Mouse (Mus musculus) small intestine, adult 2 months (tissue): Measurements from ENCODE around the gene Slc25a30. TPM values are rescaled to one million over a fixed set of nuclear protein-coding genes. Genes with fewer than 3 reads are reported as not detected.

Experiments used
- H3K27ac ChIP-seq: fragments of 200-500 bp; 2 replicates; pipeline ENCODE4 v1.5.1; 2012; ENCODE audit warnings: low read depth, low read length, control low read depth, inconsistent platforms; ENCODE audit not compliant: insufficient read depth
- H3K27me3 ChIP-seq: fragments of 200-500 bp; 2 replicates; pipeline ENCODE4 v1.6.1; 2012; ENCODE audit warnings: mild to moderate bottlenecking, moderate library complexity, low read length, inconsistent platforms; ENCODE audit not compliant: control insufficient read depth, insufficient read depth
- H3K36me3 ChIP-seq: fragments of 200-500 bp; 2 replicates; pipeline ENCODE4 v1.6.1; 2012; ENCODE audit warnings: mild to moderate bottlenecking, low read length, control low read depth, inconsistent platforms; ENCODE audit not compliant: control insufficient read depth, insufficient read depth
- H3K4me1 ChIP-seq: fragments of 200-500 bp; 2 replicates; pipeline ENCODE4 v1.6.1; 2012; ENCODE audit warnings: low read length, inconsistent platforms, mixed read lengths; ENCODE audit not compliant: control insufficient read depth, insufficient read depth, insufficient read length
- H3K4me3 ChIP-seq: fragments of 200-500 bp; 2 replicates; pipeline ENCODE4 v1.5.1; 2012; ENCODE audit warnings: low read depth, mild to moderate bottlenecking, control low read depth, inconsistent platforms, low read length, moderate library complexity
- CTCF ChIP-seq: fragments of 200-500 bp; IDR thresholded peaks from 2 replicates; pipeline ENCODE4 v1.5.1; 2012; ENCODE audit warnings: low read depth, mild to moderate bottlenecking, control low read depth, inconsistent platforms, low read length, moderate library complexity, mixed read lengths; ENCODE audit not compliant: insufficient replicate concordance, insufficient read length; ENCODE audit errors: extremely low read depth
- POLR2A ChIP-seq: fragments of 200-500 bp; IDR thresholded peaks from 2 replicates; pipeline ENCODE4 v1.6.1; 2012; ENCODE audit warnings: low read depth, mild to moderate bottlenecking, control low read depth, inconsistent platforms, low read length, moderate library complexity
- WGBS: fragments of 180-500 bp; shearing (Covaris S2); methylation state at CpG from one replicate; pipeline ENCODE4 v1.1.7; 2018; 5-methylcytosine and 5-hydroxymethylcytosine counted together
- polyA plus RNA-seq: library from polyadenylated mRNA; depleted of rRNA; stranded (reverse); fragments of >200 nt; gene quantifications from 2 replicates; pipeline ENCODE4 v1.2.3, GENCODE M21; 2012

Slc25a30 gene
- polyA plus RNA-seq, 1 experiment: 1.2 TPM

GRCm38 (mm10) chr14:75807800-75808199 is 21.0 kb upstream of the Slc25a30 start:
- Histone ChIP-seq H3K36me3 (no peaks in the 10 kb centered on the region), H3K27ac (peak overlapping the region; percentile 67), H3K27me3 (no peaks in the 10 kb centered on the region), H3K4me3 (peak overlapping the region; percentile 21; the same call in 1 of the 2 replicates), H3K4me1 (peaks cover 8% of the 10 kb centered on the region; the same call in 1 of the 2 replicates)
- TF ChIP-seq POLR2A: no peak
- TF ChIP-seq CTCF: no peak
- 30% methylated on average over 8 of the region's 8 CpGs for WGBS

- WGBS: 58% methylated on average over 5 of the region's 5 CpGs
- no peaks in the 10 kb centered on the region for H3K36me3 ChIP-seq
- TF ChIP-seq CTCF (no peak), POLR2A (no peak)
- H3K27me3 ChIP-seq: no peaks in the 10 kb centered on the region
- H3K27ac ChIP-seq: no peak overlapping the region
- no peaks in the 10 kb centered on the region for H3K4me1 ChIP-seq
- H3K4me3 ChIP-seq: no peak overlapping the region
Observed at GRCm38 (mm10) chr14:75797769-75798386, 11.0 kb upstream of the Slc25a30 start.

GRCm38 (mm10) chr14:75795918-75796317 is 9.1 kb upstream of the Slc25a30 start:
- Histone ChIP-seq H3K4me3 (no peak overlapping the region), H3K36me3 (no peaks in the 10 kb centered on the region), H3K27ac (no peak overlapping the region), H3K27me3 (no peaks in the 10 kb centered on the region), H3K4me1 (no peaks in the 10 kb centered on the region)
- no peak for TF ChIP-seq POLR2A
- no peak for TF ChIP-seq CTCF
- 89% methylated on average over 4 of the region's 4 CpGs for WGBS

- H3K27ac ChIP-seq: no peak overlapping the region
- no peak for TF ChIP-seq CTCF
- no peak for TF ChIP-seq POLR2A
- H3K4me3 ChIP-seq: no peak overlapping the region
- H3K36me3 ChIP-seq: no peaks in the 10 kb centered on the region
- H3K27me3 ChIP-seq: no peaks in the 10 kb centered on the region
- no peaks in the 10 kb centered on the region for H3K4me1 ChIP-seq
- 63% methylated on average over 5 of the region's 5 CpGs for WGBS
Observed at GRCm38 (mm10) chr14:75794726-75795125, 7.9 kb upstream of the Slc25a30 start.

GRCm38 (mm10) chr14:75794324-75794723 is 7.5 kb upstream of the Slc25a30 start:
- TF ChIP-seq POLR2A (no peak), CTCF (no peak)
- WGBS: 70% methylated on average over 6 of the region's 6 CpGs
- no peaks in the 10 kb centered on the region for H3K4me1 ChIP-seq
- no peak overlapping the region for H3K4me3 ChIP-seq
- no peaks in the 10 kb centered on the region for H3K36me3 ChIP-seq
- H3K27me3 ChIP-seq: no peaks in the 10 kb centered on the region
- H3K27ac ChIP-seq: no peak overlapping the region

- Histone ChIP-seq H3K27ac (no peak overlapping the region), H3K4me3 (no peak overlapping the region), H3K4me1 (no peaks in the 10 kb centered on the region), H3K27me3 (no peaks in the 10 kb centered on the region), H3K36me3 (no peaks in the 10 kb centered on the region)
- TF ChIP-seq POLR2A (no peak), CTCF (no peak)
- 88% methylated on average over 4 of the region's 4 CpGs for whole genome bisulfite sequencing
Observed at GRCm38 (mm10) chr14:75793110-75793509, 6.3 kb upstream of the Slc25a30 start.

GRCm38 (mm10) chr14:75791372-75791771 is 4.5 kb upstream of the Slc25a30 start:
- no peak overlapping the region for H3K4me3 ChIP-seq
- no peak overlapping the region for H3K27ac ChIP-seq
- no peaks in the 10 kb centered on the region for H3K27me3 ChIP-seq
- 82% methylated on average over 3 of the region's 3 CpGs for WGBS
- H3K4me1 ChIP-seq: no peaks in the 10 kb centered on the region
- TF ChIP-seq CTCF: no peak
- no peak for TF ChIP-seq POLR2A
- no peaks in the 10 kb centered on the region for H3K36me3 ChIP-seq

GRCm38 (mm10) chr14:75790411-75790996 is 3.7 kb upstream of the Slc25a30 start:
- Histone ChIP-seq H3K27ac (no peak overlapping the region), H3K4me1 (no peaks in the 10 kb centered on the region), H3K27me3 (no peaks in the 10 kb centered on the region), H3K4me3 (no peak overlapping the region), H3K36me3 (no peaks in the 10 kb centered on the region)
- 56% methylated on average over 3 of the region's 3 CpGs for WGBS
- TF ChIP-seq POLR2A: no peak
- no peak for TF ChIP-seq CTCF
